Mouse (Mus musculus): Measurements from ENCODE around the gene Krtap9-3. TPM values are rescaled to one million over a fixed set of nuclear protein-coding genes. Genes with fewer than 3 reads are reported as not detected.

Krtap9-3 gene
- total RNA-seq, 2 experiments from 2014 or later, result not detected

DNA sequence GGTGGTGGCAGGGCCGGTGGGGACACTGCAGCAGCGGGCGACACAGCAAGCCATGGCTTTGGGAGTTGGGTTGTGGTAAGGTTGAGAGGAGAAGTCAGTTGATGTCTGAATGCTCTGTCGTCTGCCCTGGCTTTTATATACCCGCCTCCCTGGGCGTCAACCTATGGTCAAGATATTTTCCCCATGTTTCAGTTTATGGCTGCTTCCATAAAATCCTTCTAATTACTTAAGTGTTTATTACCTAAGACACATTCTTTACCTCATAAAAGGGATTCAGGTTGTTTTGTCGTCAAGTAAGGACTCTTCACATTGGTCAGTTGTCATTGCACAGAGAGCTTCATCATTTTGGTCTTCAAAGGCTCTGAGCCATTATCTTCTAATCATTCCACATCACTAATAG lies 31.4 kb downstream of the Krtap9-3 start, which contains the start of gene Krtap3-1:
Gene Krtap3-1, minus strand, starts transcription at position 101 of the 400 bp plus-strand sequence.
- no peak for DNase-seq

- no peak for DNase-seq
Observed at GRCm38 (mm10) chr11:99562580-99562979, 35.3 kb downstream of the Krtap9-3 start.

DNA sequence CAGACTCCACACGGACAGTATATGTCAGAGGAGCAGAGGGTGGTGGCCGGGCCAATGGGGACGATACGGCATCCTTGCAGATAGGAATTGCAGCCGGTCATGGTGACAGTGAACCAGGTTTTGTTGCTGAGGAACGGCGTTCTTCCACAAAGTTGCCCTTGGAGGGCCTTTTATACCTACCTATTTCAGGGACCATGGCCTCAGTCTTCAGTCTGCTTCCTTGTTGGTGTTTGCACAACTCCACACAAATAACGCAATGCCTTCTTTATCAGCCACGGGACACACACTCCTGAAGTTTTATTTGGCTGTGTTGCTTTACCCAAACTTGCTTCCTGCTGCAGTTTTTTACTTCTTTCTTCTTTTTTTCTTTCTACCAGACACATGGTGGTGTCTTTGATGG lies 38.5 kb downstream of the Krtap9-3 start, which contains the start of gene Gm11939:
Gene Gm11939, minus strand, starts transcription at position 101 of the 400 bp plus-strand sequence.
- DNase-seq, result no peak

GRCm38 (mm10) chr11:99557976-99558745 lies 39.7 kb downstream of the Krtap9-3 start:
- no peak for DNase-seq

GRCm38 (mm10) chr11:99556753-99557152 lies 41.2 kb downstream of the Krtap9-3 start, which contains the start of gene Krtap3-2:
Gene Krtap3-2, minus strand, starts transcription at chr11:99556853.
- DNase-seq, result no peak

DNA sequence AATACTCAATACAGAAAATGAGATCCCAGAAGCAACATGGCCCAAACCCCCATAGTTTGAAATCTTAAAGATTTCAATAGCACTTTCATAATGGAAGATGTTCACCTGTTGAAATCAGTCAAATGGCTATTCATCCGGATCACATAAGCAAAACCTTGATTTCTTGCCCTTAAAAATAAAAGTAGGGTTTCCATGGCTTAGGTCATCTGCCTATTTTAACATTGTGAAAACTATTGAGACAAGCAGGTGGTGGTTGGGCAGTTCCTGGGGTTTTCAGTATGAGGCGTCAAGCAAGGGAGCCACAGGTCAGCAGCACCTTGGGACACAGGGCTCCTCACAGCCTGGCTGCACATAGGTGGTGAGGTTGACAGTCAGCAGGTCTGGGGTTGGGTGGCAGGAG lies 41.7 kb downstream of the Krtap9-3 start:
- DNase-seq, result no peak

DNA sequence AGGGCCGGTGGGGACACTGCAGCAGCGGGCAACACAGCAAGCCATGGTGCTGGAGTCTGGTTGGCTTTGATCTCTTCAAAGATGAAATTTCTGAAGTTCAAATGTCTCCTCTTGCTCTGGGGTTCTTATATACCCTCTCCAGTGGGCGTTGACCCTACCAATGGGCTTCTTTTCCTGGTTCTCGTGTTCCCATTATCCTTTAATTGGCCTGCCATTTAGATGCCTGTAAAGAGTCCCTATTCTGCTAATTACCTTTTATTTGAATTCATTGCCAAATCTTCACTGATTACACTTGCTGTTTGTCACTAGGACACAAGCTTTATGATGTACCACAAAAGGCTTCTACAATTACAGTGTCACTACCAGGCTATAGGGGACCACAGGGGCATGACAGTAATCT lies 47.1 kb downstream of the Krtap9-3 start, which contains the start of gene Krtap3-3:
Gene Krtap3-3, minus strand, starts transcription at position 101 of the 400 bp plus-strand sequence.
- DNase-seq, result no peak

- DNase-seq, result no peak
Observed at GRCm38 (mm10) chr11:99547892-99548291, 50.0 kb downstream of the Krtap9-3 start.

Other genes starting within 250 kb of the Krtap9-3 start
- gene Krt27, start 247.0 kb downstream of the Krtap9-3 start, total RNA-seq (2021), result not detected
- under 1 TPM in 1 of 2 experiments, not detected in 1; 0.21 TPM for gene Krt28, start 223.2 kb downstream of the Krtap9-3 start, total RNA-seq (2021)
- gene Krt10, start 208.7 kb downstream of the Krtap9-3 start, total RNA-seq (2021), result 1 to 10 TPM; 7.0 to 8.2 TPM
- not detected for gene Krt12, start 175.8 kb downstream of the Krtap9-3 start, total RNA-seq (2021)
- gene Krt20, start 160.0 kb downstream of the Krtap9-3 start, total RNA-seq (2021), result 1 to 10 TPM; 1.8 to 2.3 TPM
- 10 to 100 TPM in 1 of 2 experiments, 1 to 10 TPM in 1; 4.4 to 12.8 TPM for gene Krt23, start 105.0 kb downstream of the Krtap9-3 start, total RNA-seq (2021)
- not detected for gene Krt39, start 76.8 kb downstream of the Krtap9-3 start, total RNA-seq (2021)
- not detected for gene Krt40, start 54.9 kb downstream of the Krtap9-3 start, total RNA-seq (2021)
- gene Krtap3-3, start 47.2 kb downstream of the Krtap9-3 start, total RNA-seq (2021), result not detected
- not detected for gene Krtap3-2, start 41.3 kb downstream of the Krtap9-3 start, total RNA-seq (2021)
- not detected for gene Gm11939, start 38.6 kb downstream of the Krtap9-3 start, total RNA-seq (2021)
- gene Krtap3-1, start 31.5 kb downstream of the Krtap9-3 start, total RNA-seq (2021), result not detected
- gene Krtap1-5, start 17.1 kb downstream of the Krtap9-3 start, total RNA-seq (2021), result not detected
- gene Krtap1-4, start 14.5 kb downstream of the Krtap9-3 start, total RNA-seq (2021), result not detected
- gene Krtap1-3, start 6.8 kb downstream of the Krtap9-3 start, total RNA-seq (2021), result not detected
- not detected for gene Gm11938, start 5.2 kb upstream of the Krtap9-3 start, total RNA-seq (2021)
- not detected for gene Gm11937, start 12.1 kb upstream of the Krtap9-3 start, total RNA-seq (2021)
- gene Krtap2-4, start 16.7 kb upstream of the Krtap9-3 start, total RNA-seq (2021), result not detected
- gene Gm11562, start 22.3 kb upstream of the Krtap9-3 start, total RNA-seq (2021), result not detected
- not detected for gene Krtap4-1, start 30.1 kb upstream of the Krtap9-3 start, total RNA-seq (2021)
- gene Krtap4-2, start 37.0 kb upstream of the Krtap9-3 start, total RNA-seq (2021), result not detected
- gene Krtap4-7, start 46.0 kb upstream of the Krtap9-3 start, total RNA-seq (2021), result not detected
- not detected for gene Gm11555, start 52.1 kb upstream of the Krtap9-3 start, total RNA-seq (2021)
- not detected for gene Gm11563, start 60.9 kb upstream of the Krtap9-3 start, total RNA-seq (2021)
- not detected for gene Krtap4-6, start 67.9 kb upstream of the Krtap9-3 start, total RNA-seq (2021)
- gene Gm14190, start 92.6 kb upstream of the Krtap9-3 start, total RNA-seq (2021), result not detected
- gene Gm14180, start 136.2 kb upstream of the Krtap9-3 start, total RNA-seq (2021), result not detected
- not detected for gene Gm11595, start 174.8 kb upstream of the Krtap9-3 start, total RNA-seq (2021)
- not detected for gene Krtap4-8, start 182.6 kb upstream of the Krtap9-3 start, total RNA-seq (2021)
- not detected for gene Krtap4-9, start 187.1 kb upstream of the Krtap9-3 start, total RNA-seq (2021)
- not detected for gene Gm11596, start 195.4 kb upstream of the Krtap9-3 start, total RNA-seq (2021)
- not detected for gene Gm11569, start 200.8 kb upstream of the Krtap9-3 start, total RNA-seq (2021)
- gene Gm11554, start 206.3 kb upstream of the Krtap9-3 start, total RNA-seq (2021), result not detected
- not detected for gene Krtap4-13, start 211.8 kb upstream of the Krtap9-3 start, total RNA-seq (2021)
- gene Gm11564, start 217.6 kb upstream of the Krtap9-3 start, total RNA-seq (2021), result not detected
- gene 2300003K06Rik, start 240.0 kb upstream of the Krtap9-3 start, total RNA-seq (2021), result not detected